In the genomic region with DNA sequence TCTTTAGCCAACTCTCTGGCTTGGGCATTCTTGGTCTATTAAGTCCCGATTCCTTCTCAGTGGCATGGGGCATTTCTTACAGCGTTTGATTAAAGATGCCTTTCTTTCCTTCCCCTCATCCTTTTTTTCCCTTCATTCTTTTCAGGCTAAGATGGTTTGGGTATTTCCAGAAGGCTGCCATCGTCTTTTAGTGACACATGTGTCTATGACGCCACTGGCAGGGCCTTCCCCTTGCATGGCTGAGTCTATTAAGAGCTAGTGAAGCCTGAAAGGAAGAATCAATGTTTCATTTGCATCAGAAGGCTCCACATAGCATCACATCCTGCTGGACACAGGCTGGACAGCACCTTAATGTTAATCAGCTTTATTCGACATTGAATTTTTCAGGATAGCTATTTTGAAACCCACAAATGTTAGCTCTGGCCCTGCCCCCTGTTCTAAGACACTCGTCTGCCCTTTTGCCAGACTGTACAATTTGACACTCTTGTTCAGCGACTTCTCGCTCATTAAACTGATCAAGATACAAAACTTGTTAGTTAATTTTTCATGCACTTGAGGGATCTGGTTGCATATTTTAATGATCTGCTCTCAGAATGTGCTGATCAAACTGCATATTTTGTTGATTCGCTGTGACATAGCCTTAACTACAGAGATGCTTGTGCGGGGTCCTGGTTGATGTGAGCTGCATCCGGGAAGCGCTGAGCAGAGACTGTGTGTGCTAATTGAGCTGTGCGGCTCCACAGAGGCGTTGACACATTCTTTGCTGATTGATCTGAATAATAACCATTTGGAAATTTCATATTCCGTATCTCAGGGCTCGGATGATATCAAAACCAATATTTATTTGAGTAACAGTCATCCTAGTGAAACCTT, we compare ENCODE assay signal across 14 mouse cellular contexts. TPM values are rescaled to one million over a fixed set of nuclear protein-coding genes. Genes with fewer than 3 reads are reported as not detected.
A peak's percentile ranks its signal among the peaks of the same experiment; 100 is the strongest.
DNase-seq lines count a peak whose midpoint lies in the region; ATAC-seq and TF ChIP-seq lines count a peak whose summit lies in the region.
"Had no signal": no experiment of that assay in that cellular context is flagged by ENCODE, and none has a peak within 500 bp of the region (broad histone marks: within the 10 kb centered on the region; RNA-seq: fewer than 3 reads in every experiment).

No protein-coding gene starts in this region.

- H3K4me2 ChIP-seq in forebrain, postnatal 0 days (ENCODE audit: low read depth) = no peak overlapping the region
- 0 out of 2 replicates have a peak overlapping the region, but pooled peaks have one; percentile 5 for H3K4me2 ChIP-seq in midbrain, embryonic 13.5 days (replicated peaks)
- H3K4me2 ChIP-seq in intestine, embryonic 15.5 days (replicated peaks) = no peak overlapping the region

- no peaks in the 10 kb centered on the region for H3K27me3 ChIP-seq in forebrain, postnatal 0 days (ENCODE audit: insufficient read depth, low read length)
- H3K27me3 ChIP-seq in midbrain, embryonic 13.5 days = no peaks in the 10 kb centered on the region
- H3K27me3 ChIP-seq in intestine, embryonic 15.5 days (replicated peaks) = no peaks in the 10 kb centered on the region

- no peaks in the 10 kb centered on the region for H3K9me3 ChIP-seq in forebrain, postnatal 0 days (ENCODE audit: low read length)
- no peaks in the 10 kb centered on the region for H3K9me3 ChIP-seq in midbrain, embryonic 13.5 days
- H3K9me3 ChIP-seq in intestine, embryonic 15.5 days = no peaks in the 10 kb centered on the region

- DNase-seq in right cerebral cortex, postnatal 4 days = peak; percentile 8
- DNase-seq in right cerebral cortex, postnatal 36 days (ENCODE audit: low spot score in 2 of 2) = no peak
- DNase-seq in forebrain, postnatal 0 days = peak; percentile 63
- no peak for DNase-seq in heart, postnatal 14 days
- DNase-seq in urinary bladder, adult 2 months (ENCODE audit: low spot score) = no peak
- no peak for DNase-seq in frontal cortex, adult 2 months (ENCODE audit: extremely low spot score in 1 of 2, low spot score in 1 of 2)
- DNase-seq: adrenal gland, postnatal 36 days; cerebellum, adult 8-10 months; gastrocnemius, postnatal 25 days had no signal

- H3K4me1 ChIP-seq in forebrain, postnatal 0 days (ENCODE audit: insufficient read depth) = 0 out of 2 replicates have a peak, but pooled peaks cover 11% of the 10 kb centered on the region
- peaks cover 29% of the 10 kb centered on the region for H3K4me1 ChIP-seq in midbrain, embryonic 13.5 days (replicated peaks)
- H3K4me1 ChIP-seq in intestine, embryonic 15.5 days (replicated peaks) = no peaks in the 10 kb centered on the region

- peak; percentile 70 for ATAC-seq in forebrain, postnatal 0 days
- peak; percentile 84 for ATAC-seq in midbrain, embryonic 13.5 days
- ATAC-seq in intestine, embryonic 15.5 days = no peak

- H3K36me3 ChIP-seq in forebrain, postnatal 0 days (ENCODE audit: insufficient read depth) = no peaks in the 10 kb centered on the region
- H3K36me3 ChIP-seq in midbrain, embryonic 13.5 days = no peaks in the 10 kb centered on the region
- no peaks in the 10 kb centered on the region for H3K36me3 ChIP-seq in intestine, embryonic 15.5 days

- WGBS in forebrain, postnatal 0 days = 20% methylated on average over 16 of the region's 16 CpGs
- 20% methylated on average over 16 of the region's 16 CpGs for WGBS in midbrain, embryonic 13.5 days
- 89% methylated on average over 16 of the region's 16 CpGs for WGBS in intestine, embryonic 15.5 days

- H3K27ac ChIP-seq in forebrain, postnatal 0 days (ENCODE audit: low read depth, low read length) = peak overlapping the region; percentile 42
- H3K27ac ChIP-seq in midbrain, embryonic 13.5 days = peak overlapping the region; percentile 76
- no peak overlapping the region for H3K27ac ChIP-seq in intestine, embryonic 15.5 days
- H3K27ac ChIP-seq: liver, embryonic 14.5 days had no signal

- no peak for TF ChIP-seq CTCF in forebrain, postnatal 0 days (IDR thresholded peaks at IDR 0.05; ENCODE audit: low read depth)

- H3K9ac ChIP-seq in forebrain, postnatal 0 days = no peak overlapping the region
- H3K9ac ChIP-seq in midbrain, embryonic 13.5 days (replicated peaks) = no peak overlapping the region
- no peak overlapping the region for H3K9ac ChIP-seq in intestine, embryonic 15.5 days
- H3K9ac ChIP-seq: liver, embryonic 14.5 days had no signal

- no peak overlapping the region for H3K4me3 ChIP-seq in forebrain, postnatal 0 days (ENCODE audit: low read depth, low read length)
- H3K4me3 ChIP-seq in midbrain, embryonic 13.5 days (replicated peaks) = no peak overlapping the region
- H3K4me3 ChIP-seq in intestine, embryonic 15.5 days (replicated peaks) = no peak overlapping the region

- intact Hi-C loops in heart, postnatal 14 days (cut with DNase I) = no loop called here

RNA-seq across cellular contexts. Expression of gene Veph1, which starts 29.6 kb away (rescaled TPM):
- 2.9 and 5.8 TPM in 2 replicates for total RNA-seq in forebrain, postnatal 0 days (2014; rRNA removed)
- 2.3 and 3.6 TPM in 2 replicates for polyA plus RNA-seq in forebrain, postnatal 0 days (2015; fragmentation: Nextera tagmentation; extraction: Ambion mirVana)
- polyA plus RNA-seq in midbrain, embryonic 13.5 days (2015; fragmentation: Nextera tagmentation; extraction: Ambion mirVana) = 8.3 and 10.0 TPM in 2 replicates
- under 1 TPM; 0.12 TPM for total RNA-seq in heart, postnatal 14 days (2021)
- 0.03 and 0.06 TPM in 2 replicates for polyA plus RNA-seq in urinary bladder, adult 2 months (2012; rRNA removed)
- 0.08 and 0.20 TPM in 2 replicates for polyA plus RNA-seq in frontal cortex, adult 2 months (2012; rRNA removed)
- 0.09 and 0.21 TPM in 2 replicates for polyA plus RNA-seq in intestine, embryonic 15.5 days (2015; fragmentation: Nextera tagmentation; extraction: Ambion mirVana)
- total RNA-seq: adrenal gland, postnatal 36 days; gastrocnemius, postnatal 25 days; megakaryocyte progenitor cell, adult 5-6 weeks had no signal
- polyA plus RNA-seq: spleen, adult 2 months had no signal

Comparison
In these comparisons a context has a peak if more than half of its experiments do, and no peak if none do; other contexts are left out.
1. DNase-seq: peak in right cerebral cortex, postnatal 4 days (single experiment) and forebrain, postnatal 0 days (single experiment); none in right cerebral cortex, postnatal 36 days (0 of 2), heart, postnatal 14 days (0 of 2), urinary bladder, adult 2 months (single experiment) and frontal cortex, adult 2 months (0 of 2).